Mouse (Mus musculus) liver, embryonic 11.5 days (tissue): ENCODE measurements around the gene Ddc. TPM values are rescaled to one million over a fixed set of nuclear protein-coding genes. Genes with fewer than 3 reads are reported as not detected.

Experiments used
- ATAC-seq: fragments of 200-750 bp; cut with Nextera tagmentation; replicated peaks from 2 replicates; pipeline ENCODE4 v1.8.0; 2017; ENCODE audit warnings: moderate number of reproducible peaks, mild to moderate bottlenecking, moderate TSS enrichment, moderate library complexity; ENCODE audit not compliant: low FRiP score
- DNase-seq: peaks from one replicate; pipeline ENCODE4 v3.0.0-alpha.2; 2017; ENCODE audit warnings: low spot score
- H3K27ac ChIP-seq: fragments of 300-500 bp; sonication (generic); 2 replicates; pipeline ENCODE4 v1.5.1; 2014; ENCODE audit warnings: mild to moderate bottlenecking, low read depth, low read length, control low read depth
- H3K27me3 ChIP-seq: fragments of 300-500 bp; sonication (generic); replicated peaks from 2 replicates; pipeline ENCODE4 v1.6.1; 2014; ENCODE audit warnings: low read length, mixed read lengths; ENCODE audit not compliant: control insufficient read depth, insufficient read depth
- H3K36me3 ChIP-seq: fragments of 300-500 bp; sonication (generic); 2 replicates; pipeline ENCODE4 v1.6.1; 2014; ENCODE audit warnings: mild to moderate bottlenecking, low read length, moderate library complexity, mixed read lengths; ENCODE audit not compliant: control insufficient read depth, insufficient read depth
- H3K4me1 ChIP-seq: fragments of 300-500 bp; sonication (generic); replicated peaks from 2 replicates; pipeline ENCODE4 v1.6.1; 2014; ENCODE audit warnings: low read length, mixed read lengths; ENCODE audit not compliant: control insufficient read depth, insufficient read depth
- H3K4me2 ChIP-seq: fragments of 300-500 bp; sonication (generic); 2 replicates; pipeline ENCODE4 v1.6.1; 2014; ENCODE audit warnings: mild to moderate bottlenecking, control low read depth, moderate library complexity
- H3K4me3 ChIP-seq: fragments of 300-500 bp; sonication (generic); 2 replicates; pipeline ENCODE4 v1.5.1; 2014; ENCODE audit warnings: low read depth, low read length, control low read depth
- H3K9ac ChIP-seq: fragments of 300-500 bp; sonication (generic); 2 replicates; pipeline ENCODE4 v1.6.1; 2014; ENCODE audit warnings: low read depth, low read length, control low read depth
- H3K9me3 ChIP-seq: fragments of 300-500 bp; sonication (generic); 2 replicates; pipeline ENCODE4 v1.6.1; 2016; ENCODE audit warnings: low read length, inconsistent platforms, mixed read lengths; ENCODE audit not compliant: control insufficient read depth
- whole genome bisulfite sequencing: fragments of 180-500 bp; shearing (Covaris S2); extraction: QIAGEN DNeasy Blood & Tissue Kit; methylation state at CpG from one replicate; pipeline ENCODE4 v1.1.7; 2014; 5-methylcytosine and 5-hydroxymethylcytosine counted together
- polyA plus RNA-seq: library from polyadenylated mRNA; unstranded; fragments of >200 nt; fragmentation: Nextera tagmentation; extraction: Ambion mirVana; gene quantifications from 2 replicates; pipeline ENCODE4 v1.2.1, GENCODE M21; 2014

Ddc gene
- polyA plus RNA-seq, 1 experiment from 2014 or later: 17.2 TPM

DNA sequence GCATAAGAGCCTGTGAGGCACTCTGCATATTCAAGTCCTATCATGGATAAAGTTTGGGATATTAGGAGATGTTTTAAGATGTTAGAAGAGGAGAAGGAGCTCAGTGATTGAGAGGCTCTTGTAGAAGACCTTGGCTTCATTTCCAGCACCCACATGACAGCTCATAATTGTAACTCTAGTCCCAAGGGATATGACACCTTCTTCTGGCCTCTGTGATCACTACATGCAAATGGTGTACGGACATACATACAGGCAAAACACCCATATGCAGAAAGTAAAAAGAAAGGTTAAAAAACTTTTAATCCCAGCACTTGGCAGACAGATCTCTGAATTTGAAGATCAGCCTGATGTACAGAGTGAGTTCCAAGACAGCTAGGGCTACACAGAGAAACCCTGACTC lies 99.3 kb downstream of the Ddc start:
- H3K27ac ChIP-seq: no peak overlapping the region
- 97% methylated on average over 1 of the region's 1 CpGs for WGBS

DNA sequence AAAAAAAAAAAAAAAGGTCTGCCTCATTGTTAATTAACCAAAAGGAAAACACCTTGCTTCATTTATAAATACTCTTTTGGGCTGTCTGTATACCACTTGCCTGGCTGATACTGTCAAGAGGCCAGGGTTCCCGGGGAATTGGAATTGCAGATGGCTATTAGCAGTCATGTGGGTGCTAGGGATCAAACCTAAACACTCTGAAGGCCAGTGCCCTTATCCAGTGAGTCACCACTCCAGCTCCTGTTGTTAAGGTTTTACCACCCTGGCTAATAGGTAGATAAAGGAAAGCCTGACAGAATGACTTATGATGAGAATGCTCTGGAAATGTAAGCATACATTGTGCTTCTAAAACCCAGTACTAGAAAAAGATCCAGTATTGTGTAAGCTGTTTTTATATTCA lies 103.3 kb downstream of the Ddc start:
- no peak for DNase-seq
- WGBS: 75% methylated on average over 1 of the region's 1 CpGs
- H3K4me2 ChIP-seq: no peak overlapping the region

More for the DNA sequence above, 99.3 kb downstream of the Ddc start:
- Histone ChIP-seq H3K36me3 (peaks cover 42% of the 10 kb centered on the region), H3K4me1 (peaks cover 14% of the 10 kb centered on the region), H3K9ac (no peak overlapping the region), H3K4me3 (no peak overlapping the region), H3K9me3 (no peaks in the 10 kb centered on the region), H3K4me2 (no peak overlapping the region), H3K27me3 (no peaks in the 10 kb centered on the region)
- no peak for ATAC-seq
- DNase-seq: no peak

DNA sequence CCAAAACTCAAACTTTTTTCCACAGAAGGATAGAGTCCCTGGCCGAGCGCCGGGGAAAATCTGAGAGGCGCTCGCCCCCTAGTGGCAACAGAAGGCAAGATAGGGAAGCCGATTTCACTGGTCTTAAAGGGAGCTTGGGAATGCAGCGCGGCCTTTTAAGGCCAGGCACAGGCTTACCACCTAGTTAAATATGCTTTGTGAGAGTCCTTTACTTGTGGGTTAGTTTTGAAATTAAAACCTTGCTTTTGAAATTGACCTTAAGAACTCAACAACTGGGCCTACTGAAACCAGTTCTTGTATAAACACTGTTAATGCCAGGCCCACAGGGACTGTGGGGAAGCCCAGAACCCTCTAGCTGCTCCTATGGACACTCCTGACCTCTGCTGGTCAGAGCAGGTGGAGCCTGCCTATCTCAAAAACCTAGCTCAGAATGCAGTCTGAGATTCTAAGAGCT lies 109.4 kb downstream of the Ddc start:
- no peaks in the 10 kb centered on the region for H3K36me3 ChIP-seq
- WGBS: under 1% methylated on average over 8 of the region's 8 CpGs
- H3K4me1 ChIP-seq: no peaks in the 10 kb centered on the region
- no peaks in the 10 kb centered on the region for H3K9me3 ChIP-seq
- peak; percentile 73 for DNase-seq
- no peaks in the 10 kb centered on the region for H3K27me3 ChIP-seq
- H3K4me3 ChIP-seq: no peak overlapping the region
- H3K4me2 ChIP-seq: peak overlapping the region; percentile 28
- no peak overlapping the region for H3K9ac ChIP-seq
- peak; percentile 89 for ATAC-seq
- H3K27ac ChIP-seq: no peak overlapping the region

More for the DNA sequence above, 103.3 kb downstream of the Ddc start:
- Histone ChIP-seq H3K36me3 (peaks cover 18% of the 10 kb centered on the region), H3K27ac (no peak overlapping the region), H3K4me1 (no peaks in the 10 kb centered on the region), H3K9ac (no peak overlapping the region), H3K4me3 (no peak overlapping the region), H3K9me3 (no peaks in the 10 kb centered on the region), H3K27me3 (no peaks in the 10 kb centered on the region)
- no peak for ATAC-seq

DNA sequence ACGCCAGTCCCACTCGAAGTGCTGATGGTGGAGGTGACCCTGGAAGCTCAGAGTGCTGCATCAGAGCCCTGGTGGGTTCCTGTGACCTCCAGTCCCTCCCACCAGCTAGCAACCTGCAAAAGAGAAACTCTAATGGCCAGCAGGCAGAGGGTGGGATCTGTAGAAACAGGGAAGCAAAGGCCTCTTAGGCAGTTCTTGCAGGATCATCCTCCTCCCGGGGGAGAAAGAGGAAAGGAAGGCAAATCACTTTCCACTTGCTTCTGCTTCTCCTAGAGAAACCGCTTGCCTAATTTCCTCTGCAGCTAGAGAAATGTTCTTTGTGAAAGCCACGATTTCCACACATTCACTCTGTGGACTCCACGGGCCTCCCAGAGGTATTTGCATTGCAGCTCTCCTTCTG lies 112.5 kb downstream of the Ddc start:
- Histone ChIP-seq H3K9me3 (no peaks in the 10 kb centered on the region), H3K4me1 (no peaks in the 10 kb centered on the region), H3K4me3 (no peak overlapping the region), H3K36me3 (no peaks in the 10 kb centered on the region), H3K4me2 (no peak overlapping the region), H3K27me3 (no peaks in the 10 kb centered on the region), H3K27ac (no peak overlapping the region), H3K9ac (no peak overlapping the region)
- DNase-seq (no peak), ATAC-seq (no peak)
- WGBS: 48% methylated on average over 6 of the region's 6 CpGs

DNA sequence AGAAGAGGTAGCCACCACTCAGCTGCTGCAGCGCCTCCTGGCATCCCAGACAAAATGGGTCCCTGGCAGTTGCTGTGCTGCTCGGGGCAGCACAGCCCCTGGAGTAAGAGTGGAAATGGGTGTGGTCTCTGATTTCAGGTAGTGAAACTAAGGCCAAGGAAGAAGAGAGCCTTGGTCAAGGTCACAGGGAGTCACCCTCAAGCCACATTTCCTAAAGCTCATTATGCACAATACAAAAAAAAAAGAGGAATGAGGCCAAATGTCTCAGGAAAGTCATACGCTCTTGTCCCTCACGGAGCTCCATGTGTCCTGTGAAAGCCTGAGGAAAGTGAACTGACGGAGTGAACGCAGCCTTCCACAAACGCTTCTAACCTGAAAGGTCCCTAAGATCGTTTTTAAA lies 116.2 kb downstream of the Ddc start:
- no peak for DNase-seq
- 87% methylated on average over 8 of the region's 8 CpGs for WGBS
- H3K4me1 ChIP-seq: no peaks in the 10 kb centered on the region

DNA sequence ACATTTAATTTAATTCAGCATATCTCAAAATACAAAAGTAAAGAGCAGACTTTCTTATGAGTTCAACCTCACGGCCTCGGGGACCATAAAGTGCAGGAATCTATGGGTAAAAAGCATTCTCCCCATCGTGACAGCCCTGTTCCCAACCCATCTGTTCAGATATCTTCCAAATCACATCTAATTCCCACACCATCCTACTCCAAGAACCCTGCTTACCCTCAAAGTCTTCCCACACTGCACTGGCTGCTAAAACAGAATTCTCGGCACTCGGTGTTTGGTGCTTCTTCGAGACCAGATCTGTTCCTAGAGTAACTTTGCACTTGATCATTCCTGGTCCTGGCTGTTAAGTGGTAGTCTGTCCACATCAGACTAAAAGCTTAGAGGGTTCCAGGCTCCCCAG lies 119.6 kb downstream of the Ddc start:
- 93% methylated on average over 6 of the region's 6 CpGs for WGBS
- Histone ChIP-seq H3K9ac (no peak overlapping the region), H3K27me3 (no peaks in the 10 kb centered on the region), H3K4me1 (no peaks in the 10 kb centered on the region), H3K36me3 (no peaks in the 10 kb centered on the region), H3K27ac (no peak overlapping the region), H3K4me2 (no peak overlapping the region), H3K4me3 (no peak overlapping the region), H3K9me3 (no peaks in the 10 kb centered on the region)
- ATAC-seq (no peak), DNase-seq (no peak)

More for the DNA sequence above, 116.2 kb downstream of the Ddc start:
- H3K36me3 ChIP-seq: no peaks in the 10 kb centered on the region
- no peak overlapping the region for H3K9ac ChIP-seq
- H3K9me3 ChIP-seq: no peaks in the 10 kb centered on the region
- H3K27me3 ChIP-seq: no peaks in the 10 kb centered on the region
- H3K4me2 ChIP-seq: no peak overlapping the region
- H3K27ac ChIP-seq: no peak overlapping the region
- H3K4me3 ChIP-seq: no peak overlapping the region
- ATAC-seq: no peak

DNA sequence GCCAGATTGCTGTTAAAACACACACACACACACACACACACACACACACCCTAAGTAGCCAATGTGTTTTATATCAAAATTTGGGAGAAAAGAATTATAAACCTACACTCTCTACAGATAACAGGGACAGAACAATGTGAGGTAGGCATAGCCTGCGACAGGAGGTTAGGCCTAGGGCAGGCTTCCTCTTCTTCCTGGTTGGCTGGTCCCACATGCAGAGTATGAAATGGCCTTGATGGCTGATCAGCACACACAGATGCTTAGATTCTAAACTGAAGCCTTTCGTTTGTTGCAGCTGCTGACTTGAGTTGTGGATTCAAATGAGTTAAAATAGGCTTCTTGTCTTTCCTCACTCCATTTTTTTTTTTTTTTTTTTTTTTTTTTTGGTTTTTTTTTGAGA lies 120.1 kb downstream of the Ddc start:
- WGBS: 78% methylated on average over 2 of the region's 2 CpGs
- Histone ChIP-seq H3K4me2 (no peak overlapping the region), H3K9ac (no peak overlapping the region), H3K4me3 (no peak overlapping the region), H3K36me3 (no peaks in the 10 kb centered on the region), H3K4me1 (no peaks in the 10 kb centered on the region), H3K27me3 (no peaks in the 10 kb centered on the region), H3K27ac (no peak overlapping the region), H3K9me3 (no peaks in the 10 kb centered on the region)
- ATAC-seq (no peak), DNase-seq (no peak)

DNA sequence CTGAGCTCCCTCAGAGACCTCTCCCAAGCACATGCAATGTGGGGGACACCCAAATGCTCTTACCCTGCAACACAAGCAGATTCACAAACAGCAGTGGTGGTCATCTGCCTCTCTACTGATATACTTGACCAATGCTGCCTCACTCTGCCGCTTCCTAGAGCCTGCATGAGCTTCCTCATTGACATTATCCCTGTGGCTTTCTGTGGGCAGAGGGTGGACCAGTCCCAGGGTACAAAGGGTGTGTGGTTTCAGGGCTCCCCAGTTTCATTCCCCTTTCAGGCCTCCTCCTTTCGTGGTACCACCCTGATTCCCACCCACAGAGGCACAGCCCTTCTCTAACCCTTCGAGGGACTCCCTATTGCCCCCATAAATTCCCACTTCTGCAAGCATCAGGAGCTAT lies 120.7 kb downstream of the Ddc start:
- H3K4me3 ChIP-seq: no peak overlapping the region
- no peak for ATAC-seq
- 65% methylated on average over 3 of the region's 3 CpGs for WGBS
- no peak overlapping the region for H3K4me2 ChIP-seq
- no peaks in the 10 kb centered on the region for H3K4me1 ChIP-seq
- DNase-seq: no peak
- H3K36me3 ChIP-seq: no peaks in the 10 kb centered on the region
- H3K9ac ChIP-seq: no peak overlapping the region
- no peak overlapping the region for H3K27ac ChIP-seq
- H3K9me3 ChIP-seq: no peaks in the 10 kb centered on the region
- H3K27me3 ChIP-seq: no peaks in the 10 kb centered on the region

DNA sequence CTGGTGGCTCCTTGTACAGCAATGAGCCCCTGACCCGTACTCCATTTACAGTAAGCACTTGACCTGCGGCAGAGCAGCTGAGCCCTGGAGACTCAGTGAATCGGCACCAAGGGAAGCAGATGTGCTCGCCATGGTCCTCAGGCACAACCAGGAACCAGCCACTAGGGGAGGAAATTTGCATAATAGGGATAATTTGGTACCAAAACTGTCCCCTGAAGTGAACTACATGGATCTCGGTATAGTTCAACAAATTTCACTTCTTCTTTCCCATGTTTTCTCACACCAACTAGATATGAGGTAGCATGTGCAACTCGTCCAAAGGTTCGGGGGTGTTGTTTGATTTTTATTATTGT lies 121.1 kb downstream of the Ddc start:
- H3K4me3 ChIP-seq: no peak overlapping the region
- no peaks in the 10 kb centered on the region for H3K9me3 ChIP-seq
- no peak overlapping the region for H3K9ac ChIP-seq
- no peak overlapping the region for H3K27ac ChIP-seq
- no peaks in the 10 kb centered on the region for H3K4me1 ChIP-seq
- DNase-seq: no peak
- no peaks in the 10 kb centered on the region for H3K36me3 ChIP-seq
- WGBS: 78% methylated on average over 7 of the region's 7 CpGs
- no peaks in the 10 kb centered on the region for H3K27me3 ChIP-seq
- no peak for ATAC-seq
- no peak overlapping the region for H3K4me2 ChIP-seq
